Mouse (Mus musculus) heart, postnatal 0 days (tissue): ENCODE results near the gene Cldn12.

Source experiments
- CTCF ChIP-seq: IDR thresholded peaks from 2 replicates; pipeline ENCODE4 v1.5.1; 2016; ENCODE audit warnings: antibody characterized with exemption, control low read depth, low read depth
- EP300 ChIP-seq: IDR thresholded peaks from 2 replicates; pipeline ENCODE4 v1.6.1; 2016; ENCODE audit warnings: antibody characterized with exemption, low read depth

- TF ChIP-seq CTCF (no peak), EP300 (no peak)
Observed at GRCm38 (mm10) chr5:5559798-5560197, 45.0 kb upstream of the Cldn12 start.
